ENCODE assay signal across 8 mouse cellular contexts in genomic region chr14:101561251-101561701, GRCm38 (mm10). TPM values are rescaled to one million over a fixed set of nuclear protein-coding genes. Genes with fewer than 3 reads are reported as not detected.
DNase-seq lines count a peak whose midpoint lies in the region; ATAC-seq and TF ChIP-seq lines count a peak whose summit lies in the region.

No protein-coding gene starts in this region.

- H3K27me3 ChIP-seq in lung, embryonic 14.5 days (ENCODE audit: insufficient read depth, low read length): no peaks in the 10 kb centered on the region

- no peaks in the 10 kb centered on the region for H3K9me3 ChIP-seq in lung, embryonic 14.5 days (ENCODE audit: low read depth, low read length)

- H3K4me3 ChIP-seq in lung, embryonic 14.5 days (ENCODE audit: low read depth, low read length): no peak overlapping the region
- H3K4me3 ChIP-seq in lung, adult 2 months (replicated peaks; ENCODE audit: extremely low read depth, low read depth, low read length): no peak overlapping the region
- no peak overlapping the region for H3K4me3 ChIP-seq in olfactory bulb, adult 2 months (ENCODE audit: insufficient read depth, low read depth, low read length)

- H3K4me2 ChIP-seq in lung, embryonic 14.5 days: no peak overlapping the region

- 64% methylated on average over 12 of the region's 12 CpGs for WGBS in lung, embryonic 14.5 days
- WGBS in lung, adult 2 months: 62% methylated on average over 12 of the region's 12 CpGs
- WGBS in olfactory bulb, adult 2 months: 44% methylated on average over 12 of the region's 12 CpGs

- DNase-seq in lung, embryonic 14.5 days: no peak
- DNase-seq in lung, adult 2 months: no peak
- DNase-seq in cerebellum, adult 8-10 months: peak; percentile 56
- peak; percentile 49 to 60 for DNase-seq in heart, postnatal 10 days
- no peak for DNase-seq in urinary bladder, postnatal 36 days (ENCODE audit: low spot score in 2 of 2)
- DNase-seq in adipocyte (ENCODE audit: low spot score): no peak

- H3K4me1 ChIP-seq in lung, embryonic 14.5 days (ENCODE audit: insufficient read depth): peaks cover 4% of the 10 kb centered on the region; the same call in 1 of the 2 replicates
- H3K4me1 ChIP-seq in lung, adult 2 months (ENCODE audit: control insufficient read depth, insufficient read depth, low read length): peaks cover 7% of the 10 kb centered on the region; the same call in 1 of the 2 replicates
- H3K4me1 ChIP-seq in olfactory bulb, adult 2 months (ENCODE audit: control insufficient read depth, insufficient read depth, low read length): peaks cover 5% of the 10 kb centered on the region

- intact Hi-C loops in heart, postnatal 10 days (cut with DNase I): no loop called here

- 0 out of 2 replicates have a peak, but pooled peaks have one; percentile 38 for ATAC-seq in lung, embryonic 14.5 days (ENCODE audit: insufficient read depth)
- ATAC-seq in granulocyte monocyte progenitor cell, adult 5-6 weeks (replicated peaks; ENCODE audit: poor library complexity, severe bottlenecking): no peak

- no peak for TF ChIP-seq CTCF in lung, embryonic 14.5 days (IDR thresholded peaks at IDR 0.05; ENCODE audit: low read depth)
- TF ChIP-seq CTCF in lung, adult 2 months (IDR thresholded peaks at IDR 0.05; ENCODE audit: insufficient read depth, low read length): no peak
- TF ChIP-seq CTCF in olfactory bulb, adult 2 months (IDR thresholded peaks at IDR 0.05; ENCODE audit: insufficient read depth, low read depth, low read length): no peak

- TF ChIP-seq POLR2A in lung, adult 2 months (IDR thresholded peaks at IDR 0.05; ENCODE audit: borderline replicate concordance, extremely low read depth, low read depth, low read length): no peak
- no peak for TF ChIP-seq POLR2A in olfactory bulb, adult 2 months (IDR thresholded peaks at IDR 0.05; ENCODE audit: insufficient read depth, low read depth, low read length)

- no peak overlapping the region; the same call in 1 of the 2 replicates for H3K27ac ChIP-seq in lung, embryonic 14.5 days (ENCODE audit: low read depth)
- 0 out of 2 replicates have a peak overlapping the region, but pooled peaks have one; percentile 8 for H3K27ac ChIP-seq in olfactory bulb, adult 2 months (ENCODE audit: insufficient read depth, low read depth, low read length)

- H3K9ac ChIP-seq in lung, embryonic 14.5 days: no peak overlapping the region

- no peaks in the 10 kb centered on the region for H3K36me3 ChIP-seq in lung, embryonic 14.5 days (ENCODE audit: insufficient read depth)

RNA-seq across cellular contexts. Expression of gene Tbc1d4, which starts 47.7 kb away (rescaled TPM):
- 12.4 and 13.0 TPM in 2 replicates for polyA plus RNA-seq in lung, embryonic 14.5 days (2014; fragmentation: Nextera tagmentation; extraction: Ambion mirVana)
- 10.4 and 10.6 TPM in 2 replicates for polyA plus RNA-seq in lung, adult 2 months (2012; rRNA removed)
- 10 to 100 TPM; 34.7 to 39.6 TPM for total RNA-seq in heart, postnatal 10 days (2021)
- not detected in 2 replicates for polyA plus RNA-seq in olfactory bulb, adult 2 months (2012; ENCODE audit: insufficient read depth, insufficient read length, low replicate concordance, missing spikeins)
- total RNA-seq in granulocyte monocyte progenitor cell, adult 5-6 weeks (2014; fragmentation: Nextera tagmentation): 11.1 and 14.7 TPM in 2 replicates
- total RNA-seq in granulocyte monocyte progenitor cell, adult 5-6 weeks (2017): 6.2 and 10.2 TPM in 2 replicates

Comparison
In these comparisons a context has a peak if more than half of its experiments do, and no peak if none do; other contexts are left out.
1. DNase-seq: peak in cerebellum, adult 8-10 months (single experiment) and heart, postnatal 10 days (2 of 2); none in lung, embryonic 14.5 days (single experiment), lung, adult 2 months (single experiment), urinary bladder, postnatal 36 days (0 of 2) and adipocyte (single experiment).